Mouse (Mus musculus): ENCODE measurements around the gene Clec4a1.

GRCm38 (mm10) chr6:122873871-122874719 is 47.6 kb upstream of the Clec4a1 start, which contains the start of gene Necap1:
- peak; percentile 70; the same call in 1 of the 2 replicates for TF ChIP-seq POLR2A (IDR thresholded peaks at IDR 0.05; ENCODE audit: low read depth, low read length)
- peak; percentile 92 for TF ChIP-seq CTCF (IDR thresholded peaks at IDR 0.05; ENCODE audit: extremely low read depth, insufficient read length, insufficient replicate concordance, low read depth, low read length)

All from small intestine, adult 2 months (tissue).